Mouse (Mus musculus) hindbrain, embryonic 11.5 days (tissue): ENCODE measurements around the gene Nosip. TPM values are rescaled to one million over a fixed set of nuclear protein-coding genes. Genes with fewer than 3 reads are reported as not detected.
"Not testable (repeated sequence)": the region's sequence is repeated elsewhere in the genome, so short reads cannot be mapped to it uniquely, and the experiment has no call there.

Source experiments
- ATAC-seq: fragments of 200-750 bp; cut with Nextera tagmentation; 2 replicates; pipeline ENCODE4 v1.8.0; 2017; ENCODE audit warnings: mild to moderate bottlenecking, moderate TSS enrichment, moderate library complexity; ENCODE audit not compliant: low FRiP score
- DNase-seq: peaks from one replicate; pipeline ENCODE4 v3.0.0-alpha.2; 2015; ENCODE audit warnings: low spot score
- H3K27ac ChIP-seq: fragments of 300-500 bp; sonication (generic); 2 replicates; pipeline ENCODE4 v1.5.1; 2014; ENCODE audit warnings: mild to moderate bottlenecking, low read depth, low read length
- H3K27me3 ChIP-seq: fragments of 300-500 bp; sonication (generic); 2 replicates; pipeline ENCODE4 v1.6.1; 2014; ENCODE audit warnings: mild to moderate bottlenecking, low read length, moderate library complexity, mixed read lengths; ENCODE audit not compliant: control insufficient read depth, insufficient read depth
- H3K36me3 ChIP-seq: fragments of 300-500 bp; sonication (generic); 2 replicates; pipeline ENCODE4 v1.6.1; 2014; ENCODE audit warnings: mild to moderate bottlenecking, low read length, moderate library complexity, mixed read lengths; ENCODE audit not compliant: control insufficient read depth, insufficient read depth
- H3K4me1 ChIP-seq: fragments of 300-500 bp; sonication (generic); replicated peaks from 2 replicates; pipeline ENCODE4 v1.6.1; 2014; ENCODE audit warnings: low read length, mixed read lengths; ENCODE audit not compliant: control insufficient read depth, insufficient read depth
- H3K4me2 ChIP-seq: fragments of 300-500 bp; sonication (generic); replicated peaks from 2 replicates; pipeline ENCODE4 v1.6.1; 2014; ENCODE audit warnings: mild to moderate bottlenecking, low read depth, low read length
- H3K4me3 ChIP-seq: fragments of 300-500 bp; sonication (generic); 2 replicates; pipeline ENCODE4 v1.5.1; 2014; ENCODE audit warnings: low read depth, low read length
- H3K9ac ChIP-seq: fragments of 300-500 bp; sonication (generic); 2 replicates; pipeline ENCODE4 v1.6.1; 2014; ENCODE audit warnings: low read depth, low read length
- H3K9me3 ChIP-seq: fragments of 300-500 bp; sonication (generic); 2 replicates; pipeline ENCODE4 v1.6.1; 2016; ENCODE audit warnings: low read length; ENCODE audit not compliant: control insufficient read depth
- WGBS: fragments of 180-500 bp; shearing (Covaris S2); extraction: QIAGEN DNeasy Blood & Tissue Kit; methylation state at CpG from one replicate; pipeline ENCODE4 v1.1.7; 2014; 5-methylcytosine and 5-hydroxymethylcytosine counted together
- polyA plus RNA-seq: library from polyadenylated mRNA; unstranded; fragments of >200 nt; fragmentation: Nextera tagmentation; extraction: Ambion mirVana; gene quantifications from 2 replicates; pipeline ENCODE4 v1.2.1, GENCODE M21; 2014

Gene Nosip
- polyA plus RNA-seq, 1 experiment from 2014 or later, result 58.2 TPM

DNA sequence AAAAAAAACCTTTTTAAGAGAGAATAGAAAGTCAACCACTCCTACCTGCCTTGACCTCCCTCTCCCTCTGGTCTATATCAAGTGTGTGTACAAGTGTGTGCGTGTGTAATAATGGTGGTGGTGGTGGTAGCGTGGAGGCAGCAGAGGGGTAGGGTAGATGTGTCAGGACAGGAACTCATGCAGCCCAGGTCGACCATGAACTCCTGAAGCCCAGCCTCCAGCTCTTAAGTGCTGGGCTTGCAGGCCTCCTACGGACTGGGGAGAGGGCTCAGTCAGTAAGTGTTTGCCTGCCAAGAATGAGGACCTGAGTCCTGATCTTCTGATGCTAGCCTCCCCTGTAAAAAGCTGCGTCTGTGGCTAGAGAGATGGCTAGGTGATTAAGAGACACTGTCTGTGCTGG lies 42.7 kb downstream of the Nosip start:
- H3K4me1 ChIP-seq, result no peaks in the 10 kb centered on the region
- H3K9me3 ChIP-seq, result no peaks in the 10 kb centered on the region
- no peak overlapping the region for H3K4me3 ChIP-seq
- no peaks in the 10 kb centered on the region for H3K27me3 ChIP-seq
- no peaks in the 10 kb centered on the region for H3K36me3 ChIP-seq
- DNase-seq (no peak), ATAC-seq (no peak)
- H3K4me2 ChIP-seq, result no peak overlapping the region
- no peak overlapping the region for H3K27ac ChIP-seq
- H3K9ac ChIP-seq, result no peak overlapping the region
- 84% methylated on average over 5 of the region's 5 CpGs for WGBS

DNA sequence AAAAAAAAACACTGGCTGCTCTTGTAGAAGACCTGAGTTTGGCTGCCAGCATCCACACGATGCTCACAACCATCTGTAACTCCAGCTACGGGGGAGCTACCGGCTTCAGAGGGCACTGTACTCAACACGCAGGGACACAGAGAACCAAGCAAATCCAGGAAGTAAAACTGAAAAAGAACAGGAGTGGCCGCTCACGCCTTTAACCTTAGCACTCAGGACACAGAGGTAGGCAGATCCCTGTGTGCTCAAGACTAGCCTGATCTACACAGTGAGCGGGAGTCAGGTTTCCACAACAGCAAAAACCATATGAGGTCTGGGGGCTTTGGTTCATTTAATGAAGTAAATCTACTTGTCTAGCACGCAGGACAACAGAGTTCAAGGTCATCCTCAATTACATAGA lies 43.3 kb downstream of the Nosip start:
- DNase-seq (no peak), ATAC-seq (no peak)
- Histone ChIP-seq H3K27ac (no peak overlapping the region), H3K4me1 (no peaks in the 10 kb centered on the region), H3K4me2 (no peak overlapping the region), H3K9ac (no peak overlapping the region), H3K9me3 (no peaks in the 10 kb centered on the region), H3K4me3 (no peak overlapping the region), H3K27me3 (no peaks in the 10 kb centered on the region), H3K36me3 (no peaks in the 10 kb centered on the region)
- 78% methylated on average over 8 of the region's 8 CpGs for WGBS

DNA sequence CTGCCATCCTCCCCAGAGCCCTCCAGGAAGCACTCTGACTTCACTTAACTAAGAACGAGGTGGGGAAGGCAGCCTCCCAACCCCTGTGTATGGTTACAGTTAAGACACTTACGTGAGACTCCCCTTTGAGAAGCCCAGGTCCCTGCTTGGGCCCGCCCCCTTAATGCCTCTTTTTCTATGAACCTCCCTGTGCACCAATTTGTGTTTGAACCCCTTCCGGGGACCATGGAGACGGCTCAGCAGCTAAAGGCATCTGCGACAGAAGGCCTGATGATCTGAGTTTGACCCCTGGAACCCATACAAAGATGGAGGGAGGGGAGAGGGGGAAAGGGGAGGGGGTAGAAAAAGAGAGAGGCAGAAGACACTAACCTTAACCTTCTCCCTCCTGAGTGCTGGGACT lies 44.2 kb downstream of the Nosip start:
- Histone ChIP-seq H3K4me1 (no peaks in the 10 kb centered on the region), H3K4me2 (no peak overlapping the region), H3K4me3 (no peak overlapping the region), H3K27ac (no peak overlapping the region), H3K9me3 (no peaks in the 10 kb centered on the region), H3K27me3 (no peaks in the 10 kb centered on the region), H3K9ac (no peak overlapping the region), H3K36me3 (no peaks in the 10 kb centered on the region)
- WGBS, result 24% methylated on average over 6 of the region's 6 CpGs
- peak; percentile 45 for DNase-seq
- peak; percentile 30; the same call in 1 of the 2 replicates for ATAC-seq

DNA sequence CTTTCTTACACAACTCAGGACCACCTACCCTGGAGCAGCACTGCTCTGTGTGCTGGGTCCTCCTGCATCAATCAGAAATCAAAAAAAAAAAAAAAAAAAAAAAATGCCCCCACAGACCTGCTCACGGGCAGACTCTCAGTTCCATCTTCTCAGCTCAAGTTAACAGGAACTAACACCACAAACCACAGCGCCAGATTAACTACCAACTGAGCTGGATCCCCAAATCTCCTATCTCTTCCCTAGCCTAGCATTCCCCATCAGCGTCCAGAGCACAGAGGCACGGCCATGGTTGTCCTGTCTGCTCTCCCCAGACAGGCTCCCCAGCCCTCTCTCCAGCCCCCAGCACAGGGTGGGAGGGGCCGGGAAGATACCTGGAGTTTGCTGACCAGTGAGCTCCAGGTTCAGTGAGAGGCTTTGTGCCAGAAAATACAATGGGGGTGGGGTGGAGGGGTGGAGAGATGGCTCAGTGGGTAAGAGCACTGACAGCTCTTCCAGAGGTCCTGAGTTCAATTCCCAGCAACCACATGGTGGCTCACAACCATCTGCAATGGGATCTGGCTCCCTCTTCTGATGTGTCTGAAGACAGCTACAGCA lies 44.9 kb downstream of the Nosip start:
- 59% methylated on average over 5 of the region's 5 CpGs for WGBS
- DNase-seq, result no peak

DNA sequence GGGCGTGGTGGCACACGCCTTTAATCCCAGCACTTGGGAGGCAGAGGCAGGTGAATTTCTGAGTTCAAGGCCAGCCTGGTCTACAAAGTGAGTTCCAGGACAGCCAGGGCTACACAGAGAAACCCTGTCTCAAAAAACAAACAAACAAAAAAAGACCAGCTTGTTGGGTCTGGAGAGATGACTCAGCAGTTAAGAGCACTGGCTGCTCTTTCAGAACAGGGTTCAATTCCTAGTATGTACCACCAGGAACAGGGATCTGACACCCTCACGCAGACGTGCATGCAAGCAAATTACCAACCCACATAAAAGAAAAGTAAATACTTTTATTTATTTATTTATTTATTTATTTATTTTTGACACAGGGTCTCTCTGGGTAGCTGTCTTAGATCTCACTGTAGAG lies 47.9 kb downstream of the Nosip start:
- H3K27ac ChIP-seq, H3K9ac ChIP-seq, H3K27me3 ChIP-seq, DNase-seq, H3K36me3 ChIP-seq, H3K4me3 ChIP-seq, ATAC-seq, H3K4me2 ChIP-seq, H3K9me3 ChIP-seq, H3K4me1 ChIP-seq: not testable (repeated sequence)
- 94% methylated on average over 4 of the region's 4 CpGs for WGBS

More for the DNA sequence above, 44.9 kb downstream of the Nosip start:
- H3K4me1 ChIP-seq, result no peaks in the 10 kb centered on the region
- no peaks in the 10 kb centered on the region for H3K9me3 ChIP-seq
- H3K27ac ChIP-seq, result no peak overlapping the region
- H3K4me3 ChIP-seq, result no peak overlapping the region
- no peak overlapping the region for H3K9ac ChIP-seq
- no peaks in the 10 kb centered on the region for H3K36me3 ChIP-seq
- no peaks in the 10 kb centered on the region for H3K27me3 ChIP-seq
- no peak for ATAC-seq
- no peak overlapping the region for H3K4me2 ChIP-seq

DNA sequence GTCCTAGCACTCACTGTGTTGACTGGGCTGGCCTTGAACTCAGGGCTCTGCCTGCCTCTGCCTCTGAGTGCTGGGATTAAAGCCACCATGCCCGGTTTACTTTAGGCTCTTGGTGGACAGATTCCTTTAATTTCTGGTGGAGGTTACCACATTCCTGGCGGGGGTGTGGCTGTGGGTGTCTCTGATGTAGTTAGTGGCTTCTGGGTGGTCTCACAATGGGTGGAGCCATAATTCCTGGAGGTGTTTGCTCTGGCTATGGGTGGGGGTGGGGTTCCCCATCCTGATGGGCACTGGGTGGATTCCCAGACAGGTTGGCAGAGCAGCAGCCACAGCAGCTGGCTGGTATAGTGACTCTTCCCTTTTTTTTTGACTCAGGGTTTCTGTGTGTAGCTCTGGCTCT lies 49.7 kb downstream of the Nosip start:
- no peaks in the 10 kb centered on the region for H3K36me3 ChIP-seq
- no peak overlapping the region for H3K4me3 ChIP-seq
- 63% methylated on average over 2 of the region's 2 CpGs for WGBS
- H3K9me3 ChIP-seq, result no peaks in the 10 kb centered on the region
- DNase-seq (no peak), ATAC-seq (no peak)
- no peak overlapping the region for H3K9ac ChIP-seq
- no peak overlapping the region for H3K4me2 ChIP-seq
- H3K27me3 ChIP-seq, result no peaks in the 10 kb centered on the region
- H3K27ac ChIP-seq, result no peak overlapping the region
- H3K4me1 ChIP-seq, result no peaks in the 10 kb centered on the region

DNA sequence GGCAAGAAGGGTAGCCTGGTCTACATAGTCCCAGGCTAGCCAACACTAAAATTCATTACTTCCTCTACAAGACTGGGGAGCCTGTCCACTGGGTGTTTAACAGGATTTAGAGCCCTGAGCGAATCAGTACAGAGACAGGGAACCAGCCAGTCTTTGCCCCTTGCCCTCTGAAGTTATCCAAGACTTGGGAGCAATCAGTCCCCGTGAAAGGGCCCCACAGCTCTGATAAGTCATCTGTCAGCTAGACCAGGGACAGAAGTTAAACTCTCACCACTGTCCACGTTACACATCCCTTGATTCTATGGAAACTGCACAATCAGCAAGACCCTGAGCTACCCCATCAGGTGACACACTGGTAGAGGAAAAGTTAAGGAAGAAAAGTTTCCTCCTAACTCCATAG lies 50.3 kb downstream of the Nosip start:
- H3K27ac ChIP-seq, result no peak overlapping the region
- H3K27me3 ChIP-seq, result no peaks in the 10 kb centered on the region
- H3K4me2 ChIP-seq, result no peak overlapping the region
- 71% methylated on average over 3 of the region's 3 CpGs for WGBS
- H3K4me1 ChIP-seq, result no peaks in the 10 kb centered on the region
- no peaks in the 10 kb centered on the region for H3K36me3 ChIP-seq
- DNase-seq (no peak), ATAC-seq (no peak)
- no peak overlapping the region for H3K4me3 ChIP-seq
- H3K9ac ChIP-seq, result no peak overlapping the region
- H3K9me3 ChIP-seq, result no peaks in the 10 kb centered on the region

DNA sequence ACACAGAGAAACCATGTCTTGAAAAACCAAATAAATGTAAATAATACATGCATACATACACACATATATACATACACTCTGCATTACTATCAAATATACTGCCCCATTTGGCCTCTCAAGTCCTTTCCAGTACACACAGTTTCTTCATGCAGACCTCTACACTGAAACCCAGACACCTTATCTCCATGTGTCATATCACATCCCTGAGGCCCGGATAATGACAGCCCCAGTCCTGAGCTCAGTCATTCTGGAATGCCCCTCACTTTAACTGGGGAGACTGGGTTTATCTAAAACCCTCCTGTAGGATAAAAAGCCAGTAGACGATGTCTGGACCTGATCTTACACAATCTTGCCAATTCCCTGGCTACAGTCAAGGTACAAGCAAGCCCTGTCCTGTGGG lies 51.2 kb downstream of the Nosip start:
- no peaks in the 10 kb centered on the region for H3K9me3 ChIP-seq
- H3K4me2 ChIP-seq, result no peak overlapping the region
- no peaks in the 10 kb centered on the region for H3K36me3 ChIP-seq
- no peak overlapping the region for H3K4me3 ChIP-seq
- DNase-seq (no peak), ATAC-seq (no peak)
- 79% methylated on average over 2 of the region's 2 CpGs for WGBS
- no peaks in the 10 kb centered on the region for H3K4me1 ChIP-seq
- H3K27me3 ChIP-seq, result no peaks in the 10 kb centered on the region
- H3K9ac ChIP-seq, result no peak overlapping the region
- no peak overlapping the region for H3K27ac ChIP-seq

DNA sequence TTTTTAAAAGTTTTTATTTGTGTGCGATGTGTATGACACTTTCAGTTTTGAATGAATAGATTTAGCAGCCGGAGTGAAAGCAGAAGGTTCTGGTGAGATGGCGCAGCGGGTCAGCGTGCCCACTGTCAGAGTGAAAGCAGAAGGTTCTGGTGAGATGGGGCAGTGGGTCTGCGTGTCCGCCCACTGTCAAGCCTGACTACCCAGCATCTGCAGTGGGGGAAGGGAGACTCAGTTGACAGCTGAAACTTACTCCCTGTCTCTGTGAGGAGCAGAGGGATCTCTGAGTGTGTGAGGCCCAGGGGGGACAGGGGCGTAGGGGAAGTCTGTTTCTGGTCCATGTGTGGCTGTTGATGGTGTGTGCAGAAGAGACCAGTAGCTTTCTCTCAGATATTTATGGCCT lies 55.3 kb downstream of the Nosip start:
- no peaks in the 10 kb centered on the region for H3K9me3 ChIP-seq
- DNase-seq (no peak), ATAC-seq (no peak)
- no peak overlapping the region for H3K27ac ChIP-seq
- WGBS, result 81% methylated on average over 8 of the region's 8 CpGs
- H3K4me1 ChIP-seq, result no peaks in the 10 kb centered on the region; the same call in 1 of the 2 replicates
- H3K9ac ChIP-seq, result 0 out of 2 replicates have a peak overlapping the region, but pooled peaks have one; percentile 7
- no peaks in the 10 kb centered on the region for H3K27me3 ChIP-seq
- H3K36me3 ChIP-seq, result peaks cover 23% of the 10 kb centered on the region
- H3K4me2 ChIP-seq, result no peak overlapping the region
- H3K4me3 ChIP-seq, result no peak overlapping the region
